Mouse (Mus musculus) bone marrow macrophage, adult 2 months (primary cell): Measurements from ENCODE around the gene AI464131. TPM values are rescaled to one million over a fixed set of nuclear protein-coding genes. Genes with fewer than 3 reads are reported as not detected.
A peak's percentile ranks its signal among the peaks of the same experiment; 100 is the strongest.

ENCODE experiments used
- H3K27ac ChIP-seq: 2 replicates; pipeline ENCODE4 v1.5.1; 2012; ENCODE audit warnings: low read depth, low read length; ENCODE audit not compliant: insufficient read depth
- H3K4me1 ChIP-seq: 2 replicates; pipeline ENCODE4 v1.6.1; 2012; ENCODE audit warnings: low read length; ENCODE audit not compliant: control insufficient read depth, insufficient read depth
- H3K4me3 ChIP-seq: 2 replicates; pipeline ENCODE4 v1.5.1; 2012; ENCODE audit warnings: mild to moderate bottlenecking, low read length, moderate library complexity; ENCODE audit not compliant: insufficient read depth
- CTCF ChIP-seq: IDR thresholded peaks from 2 replicates; pipeline ENCODE4 v1.5.1; 2012; ENCODE audit warnings: low read depth, mild to moderate bottlenecking, low read length, moderate library complexity
- POLR2A ChIP-seq: IDR thresholded peaks from 2 replicates; pipeline ENCODE4 v1.6.1; 2012; ENCODE audit warnings: mild to moderate bottlenecking, low read depth, low read length, borderline replicate concordance
- polyA plus RNA-seq: library from polyadenylated mRNA; stranded (reverse); fragments of >200 nt; gene quantifications from 2 replicates; pipeline ENCODE4 v1.2.4, GENCODE M21; 2012; ENCODE audit not compliant: missing spikeins, insufficient read depth, insufficient read length

Gene AI464131
- polyA plus RNA-seq, 1 experiment, result 0.39 TPM

DNA sequence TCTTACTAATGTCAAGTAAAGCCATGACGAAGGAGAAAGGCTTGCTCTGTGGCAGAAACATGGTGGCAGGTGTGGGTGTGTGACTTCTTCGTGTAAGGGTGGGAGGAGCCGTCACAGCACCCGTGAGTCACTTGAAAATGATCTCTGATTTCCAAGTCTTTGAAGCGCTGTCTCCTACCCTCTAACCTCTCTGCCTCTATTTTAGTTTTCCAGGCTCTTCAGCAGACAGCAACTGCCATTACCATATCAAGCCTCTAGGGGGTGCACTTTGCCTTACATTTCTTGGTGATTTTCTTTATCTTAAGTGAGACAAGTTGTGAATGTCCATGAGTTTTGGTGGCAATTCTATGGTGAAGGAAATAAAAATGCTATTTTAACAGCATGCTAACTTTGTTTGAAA is 19.9 kb upstream of the AI464131 start:
- TF ChIP-seq CTCF (0 out of 2 replicates have a peak, but pooled peaks have one; percentile 29), POLR2A (no peak)

DNA sequence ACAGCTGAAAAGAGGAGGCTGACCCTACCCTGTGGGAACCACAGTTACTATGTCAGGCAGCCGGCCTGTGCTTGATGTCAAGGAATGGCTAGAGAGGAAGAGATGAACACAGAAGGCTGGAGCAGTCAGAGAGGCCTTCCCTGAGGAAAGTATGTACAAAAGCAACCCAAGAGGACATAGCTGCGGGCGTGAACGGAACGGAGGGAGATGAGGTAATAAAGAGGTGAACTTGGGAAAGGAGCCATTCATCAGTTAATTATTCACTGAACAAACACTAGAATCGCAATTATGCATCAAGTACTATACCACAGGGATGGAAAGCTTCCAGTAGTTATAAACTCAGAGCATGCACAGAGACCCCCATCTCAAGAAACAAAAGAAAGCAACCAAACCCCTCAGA is 19.3 kb upstream of the AI464131 start:
- TF ChIP-seq POLR2A (no peak), CTCF (no peak)
- Histone ChIP-seq H3K4me3 (no peak overlapping the region), H3K27ac (no peak overlapping the region), H3K4me1 (no peaks in the 10 kb centered on the region)

More for the DNA sequence above, 19.9 kb upstream of the AI464131 start:
- H3K27ac ChIP-seq, result no peak overlapping the region
- no peak overlapping the region for H3K4me3 ChIP-seq
- no peaks in the 10 kb centered on the region for H3K4me1 ChIP-seq

DNA sequence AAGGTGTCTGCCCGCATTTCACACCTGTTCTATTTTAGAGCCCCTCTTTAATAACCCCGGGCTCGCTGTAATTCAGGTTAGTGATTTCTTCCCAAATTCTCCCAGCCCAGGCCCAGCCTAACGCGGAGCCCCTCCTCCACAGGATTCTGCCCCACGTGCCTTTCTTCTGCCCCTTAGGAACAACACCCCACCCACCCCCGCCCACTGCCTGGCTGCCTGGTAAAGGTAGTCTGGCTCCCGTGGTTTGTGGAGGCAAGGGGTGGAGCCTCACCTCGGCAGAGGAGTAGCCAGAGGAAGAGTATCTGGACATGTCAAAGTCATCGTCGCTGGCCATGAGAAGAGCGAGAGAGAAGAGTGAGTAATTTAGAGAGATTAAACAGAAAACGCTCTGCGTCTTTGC is 17.8 kb upstream of the AI464131 start:
- no peaks in the 10 kb centered on the region for H3K4me1 ChIP-seq
- TF ChIP-seq POLR2A, result no peak
- TF ChIP-seq CTCF, result no peak

DNA sequence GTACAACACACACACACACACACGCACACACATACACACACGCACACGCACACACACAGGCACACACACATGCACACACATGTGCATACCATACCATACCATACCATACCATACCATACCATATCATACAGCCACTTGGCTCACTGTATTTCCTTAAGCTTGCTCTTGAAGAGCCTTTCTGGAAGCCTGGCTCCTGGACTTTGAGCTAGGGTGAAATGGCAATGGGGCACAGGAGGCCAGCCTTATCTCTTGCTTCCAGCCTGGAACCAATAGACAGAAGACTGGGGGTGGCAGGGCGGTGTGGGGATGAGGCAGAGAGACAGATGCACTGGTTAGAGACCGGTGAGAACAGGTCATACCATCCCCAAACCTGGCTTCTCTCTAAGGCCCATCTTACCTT is 16.3 kb upstream of the AI464131 start:
- Histone ChIP-seq H3K4me3 (no peak overlapping the region), H3K4me1 (no peaks in the 10 kb centered on the region), H3K27ac (no peak overlapping the region)
- no peak for TF ChIP-seq POLR2A
- TF ChIP-seq CTCF, result no peak

More for the DNA sequence above, 17.8 kb upstream of the AI464131 start:
- H3K27ac ChIP-seq, result no peak overlapping the region
- no peak overlapping the region for H3K4me3 ChIP-seq

DNA sequence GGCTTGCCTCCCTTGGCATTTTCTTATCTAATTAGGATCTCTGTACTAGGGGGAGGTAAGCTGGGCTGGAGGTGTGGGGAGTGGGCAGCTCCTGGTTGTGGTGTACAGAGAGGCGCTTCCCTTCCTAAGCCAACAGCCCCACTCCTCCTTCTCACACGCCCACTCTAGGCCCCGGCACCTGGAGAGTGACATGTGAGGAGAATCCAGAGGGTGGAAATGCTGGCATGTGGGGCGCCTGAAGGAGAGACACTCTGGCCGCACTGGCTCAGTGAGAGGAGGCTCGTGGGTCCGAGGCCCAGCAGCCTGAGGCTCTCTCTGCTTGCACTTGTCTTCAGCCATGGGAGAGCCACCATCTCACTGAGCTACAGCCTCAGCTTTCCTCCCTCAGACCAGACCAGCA is 15.5 kb upstream of the AI464131 start:
- Histone ChIP-seq H3K4me1 (no peaks in the 10 kb centered on the region), H3K4me3 (no peak overlapping the region), H3K27ac (no peak overlapping the region)
- TF ChIP-seq CTCF, result no peak
- TF ChIP-seq POLR2A, result no peak

DNA sequence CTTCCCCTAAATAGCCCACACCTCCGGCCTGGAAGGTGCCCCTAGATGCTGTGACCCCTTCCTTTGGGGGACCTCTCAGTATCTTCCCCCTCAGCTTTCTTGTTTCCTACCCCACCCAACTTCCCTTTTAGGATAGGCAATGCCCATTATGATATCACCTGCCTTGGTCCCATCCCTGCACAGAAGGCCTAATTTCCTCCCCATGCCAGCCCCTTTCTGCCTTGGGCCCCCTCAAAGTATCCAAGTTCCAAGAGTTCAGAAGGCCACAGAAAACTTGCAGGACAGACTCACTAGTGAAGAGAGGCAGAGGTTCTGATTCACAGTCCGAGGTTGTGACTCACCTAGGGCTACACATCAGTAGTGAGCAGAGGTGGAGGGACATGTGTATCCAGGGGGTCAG is 14.4 kb upstream of the AI464131 start, which contains the start of gene 1110017D15Rik:
Gene 1110017D15Rik (minus strand): TSS at position 101 of the 400 bp plus-strand sequence.
- no peak within 1 kb of the TSS for H3K4me3 ChIP-seq
- H3K4me1 ChIP-seq, result no peaks in the 10 kb centered on the region
- TF ChIP-seq POLR2A (no peak), CTCF (no peak)
- no peak within 1 kb of the TSS for H3K27ac ChIP-seq

DNA sequence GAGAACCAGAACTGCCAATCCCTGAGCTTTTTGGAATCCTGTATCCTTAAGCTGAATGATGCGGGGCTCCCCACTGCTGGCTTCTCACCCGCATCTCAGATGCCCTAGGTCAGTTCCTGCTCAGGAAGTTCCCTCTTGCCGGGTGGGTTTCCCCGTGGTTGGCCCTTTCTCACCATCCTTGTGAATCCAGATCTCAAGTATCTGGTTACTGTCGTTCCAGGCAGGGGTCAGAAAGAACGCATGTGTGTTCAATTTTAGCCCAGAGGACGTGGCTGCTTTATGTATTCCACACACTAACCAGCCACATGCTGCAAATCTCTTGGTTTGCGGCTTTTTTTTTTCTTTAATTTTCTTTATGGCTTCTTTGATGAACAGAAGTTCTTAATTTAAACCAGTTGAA is 10.8 kb upstream of the AI464131 start:
- TF ChIP-seq POLR2A, result no peak
- TF ChIP-seq CTCF, result no peak
- no peak overlapping the region for H3K4me3 ChIP-seq
- H3K27ac ChIP-seq, result no peak overlapping the region
- H3K4me1 ChIP-seq, result no peaks in the 10 kb centered on the region

DNA sequence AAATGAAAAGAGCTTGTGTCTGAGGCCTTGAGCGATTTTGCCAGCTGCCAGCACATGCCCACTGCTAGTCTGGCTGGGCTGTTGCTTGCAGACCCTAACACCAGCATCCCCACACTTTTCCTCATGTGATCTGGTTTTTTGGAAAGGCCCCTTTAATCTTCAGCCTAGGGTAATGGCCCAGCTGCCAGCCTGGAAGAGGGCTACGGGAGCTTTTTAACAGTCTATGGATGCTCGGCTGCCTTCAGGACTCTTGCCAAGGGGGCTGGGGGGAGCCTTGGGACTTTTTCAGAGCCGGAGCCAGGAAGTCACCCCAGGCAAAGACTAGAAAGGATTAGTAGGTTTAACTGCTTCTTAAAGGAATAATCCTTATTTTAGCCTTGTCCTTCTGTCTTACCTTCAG is 10.4 kb upstream of the AI464131 start:
- TF ChIP-seq POLR2A (no peak), CTCF (no peak)
- Histone ChIP-seq H3K27ac (no peak overlapping the region), H3K4me3 (no peak overlapping the region), H3K4me1 (no peaks in the 10 kb centered on the region)

DNA sequence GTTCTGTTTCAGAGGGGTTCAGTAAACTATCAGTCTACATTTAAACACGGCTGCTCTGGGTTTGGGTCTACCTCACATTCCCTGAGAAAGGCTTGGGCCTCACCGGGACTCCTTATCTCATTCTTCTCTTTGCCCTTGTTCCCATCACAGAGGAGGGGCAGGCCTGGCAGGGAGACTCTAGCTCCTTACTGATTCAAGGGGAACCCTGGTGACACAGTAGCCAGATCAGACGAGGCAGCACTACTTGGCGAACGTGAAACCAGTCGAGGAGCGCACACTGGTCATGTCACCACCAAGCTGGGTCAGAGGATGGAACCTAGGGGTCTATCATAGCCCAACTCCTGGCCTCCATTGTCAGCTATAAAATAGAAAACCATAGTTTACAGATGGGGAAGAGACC is 5.1 kb upstream of the AI464131 start:
- TF ChIP-seq POLR2A, result no peak
- TF ChIP-seq CTCF, result no peak
- H3K4me1 ChIP-seq, result no peaks in the 10 kb centered on the region
- H3K27ac ChIP-seq, result no peak overlapping the region
- H3K4me3 ChIP-seq, result no peak overlapping the region

DNA sequence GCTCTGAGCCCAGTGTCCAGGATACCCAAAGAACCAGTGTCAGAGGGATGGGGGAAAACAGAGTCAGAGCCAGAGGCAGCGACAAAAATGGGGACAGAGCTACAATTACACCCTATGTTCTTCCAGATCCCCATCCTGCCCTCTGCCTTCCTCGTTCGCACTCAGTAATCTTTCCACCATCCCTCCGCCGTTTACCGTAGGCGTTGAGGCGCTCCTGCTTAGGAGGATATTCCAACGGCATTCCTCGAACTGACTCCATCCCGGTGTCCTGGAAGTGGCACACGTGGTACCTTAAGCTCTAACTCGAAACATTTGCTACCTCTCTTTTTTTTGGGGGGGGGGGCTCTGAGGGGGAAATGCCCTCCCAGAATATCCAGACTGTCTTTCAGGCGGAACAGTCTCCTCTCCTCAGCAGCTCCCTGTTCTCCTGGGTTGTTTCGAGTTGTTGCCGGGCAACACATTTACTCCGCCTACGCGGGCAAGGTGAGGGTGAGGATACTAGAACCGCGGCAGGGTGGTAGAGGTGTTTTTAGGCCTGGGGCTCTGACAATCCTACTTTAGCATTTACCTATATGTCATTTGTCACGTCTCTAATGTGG is 4.5 kb upstream of the AI464131 start:
- peak overlapping the region; percentile 60 for H3K4me3 ChIP-seq
- H3K27ac ChIP-seq, result no peak overlapping the region
- TF ChIP-seq POLR2A (no peak), CTCF (no peak)
- no peaks in the 10 kb centered on the region for H3K4me1 ChIP-seq

DNA sequence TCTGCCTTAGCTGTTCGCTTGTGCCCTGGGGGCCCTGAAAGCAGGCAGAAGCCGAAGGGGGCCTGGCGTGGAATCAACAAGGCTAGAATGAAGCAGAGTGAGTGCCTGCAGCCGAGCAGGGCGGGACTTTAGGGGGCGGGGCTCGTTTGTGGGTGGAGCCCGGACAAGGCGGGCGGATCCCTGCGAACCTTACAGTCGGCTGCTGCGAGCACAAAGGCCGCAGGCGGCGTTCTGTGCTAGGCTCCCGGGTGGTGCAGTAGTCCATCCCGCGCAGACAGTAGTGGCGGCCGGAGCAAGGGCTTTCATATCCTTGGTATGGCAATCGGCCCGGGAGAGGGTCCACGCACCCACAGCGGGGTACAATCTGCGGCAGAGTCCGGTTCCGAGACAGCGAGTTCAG is 4.0 kb upstream of the AI464131 start:
- no peaks in the 10 kb centered on the region for H3K4me1 ChIP-seq
- TF ChIP-seq POLR2A, result no peak
- H3K27ac ChIP-seq, result no peak overlapping the region
- H3K4me3 ChIP-seq, result peak overlapping the region; percentile 60
